Mouse (Mus musculus) embryonic fibroblast, embryonic 13.5 days (primary cell): Measurements from ENCODE around the gene Agrn.

Experiments
- CTCF ChIP-seq: IDR thresholded peaks from 2 replicates; pipeline ENCODE4 v1.5.1; 2011; ENCODE audit warnings: mild to moderate bottlenecking, control low read depth, low read length, moderate library complexity, borderline replicate concordance; ENCODE audit not compliant: insufficient read depth
- POLR2A ChIP-seq: IDR thresholded peaks from 2 replicates; pipeline ENCODE4 v1.6.1; 2011; ENCODE audit warnings: low read depth, mild to moderate bottlenecking, control low read depth, low read length, moderate library complexity

GRCm38 (mm10) chr4:156124077-156124476 lies 73.2 kb downstream of the Agrn start:
- no peak for TF ChIP-seq POLR2A
- TF ChIP-seq CTCF, result no peak
